In genomic region chr14:48472179-48472578, GRCm38 (mm10) we compare ENCODE assay signal across 18 mouse cellular contexts. TPM values are rescaled to one million over a fixed set of nuclear protein-coding genes. Genes with fewer than 3 reads are reported as not detected.
DNase-seq lines count a peak whose midpoint lies in the region; ATAC-seq and TF ChIP-seq lines count a peak whose summit lies in the region.
"Had no signal": no experiment of that assay in that cellular context is flagged by ENCODE, and none has a peak within 500 bp of the region (broad histone marks: within the 10 kb centered on the region; RNA-seq: fewer than 3 reads in every experiment).

No protein-coding gene starts in this region.

- no peaks in the 10 kb centered on the region for H3K27me3 ChIP-seq in forebrain, embryonic 14.5 days (replicated peaks; ENCODE audit: control insufficient read depth, insufficient read depth, low read length)
- H3K27me3 ChIP-seq in forebrain, embryonic 12.5 days = no peaks in the 10 kb centered on the region
- H3K27me3 ChIP-seq: CH12.LX; intestine, embryonic 15.5 days; liver, embryonic 13.5 days; midbrain, embryonic 12.5 days had no signal

- no peak for ATAC-seq in forebrain, embryonic 14.5 days
- ATAC-seq in forebrain, embryonic 12.5 days (ENCODE audit: low FRiP score) = no peak
- ATAC-seq: activated CD4-positive, CD25-positive, alpha-beta regulatory T cell, adult 4 months; intestine, embryonic 15.5 days had no signal

- no peaks in the 10 kb centered on the region for H3K9me3 ChIP-seq in forebrain, embryonic 14.5 days (replicated peaks; ENCODE audit: control insufficient read depth, low read length)
- H3K9me3 ChIP-seq in forebrain, embryonic 12.5 days = no peaks in the 10 kb centered on the region
- H3K9me3 ChIP-seq: hindbrain, embryonic 10.5 days; intestine, embryonic 15.5 days; liver, embryonic 13.5 days; midbrain, embryonic 12.5 days had no signal

- intact Hi-C loops in heart, postnatal 36 days (cut with DNase I) = no loop called here

- no peak overlapping the region for H3K9ac ChIP-seq in forebrain, embryonic 14.5 days (ENCODE audit: low read length)
- no peak overlapping the region for H3K9ac ChIP-seq in forebrain, embryonic 12.5 days
- H3K9ac ChIP-seq: intestine, embryonic 15.5 days; liver, embryonic 13.5 days; midbrain, embryonic 12.5 days had no signal

- no peak for TF ChIP-seq CTCF in layer of hippocampus, adult 2 months (conservative IDR thresholded peaks at IDR 0.05)

- no peak overlapping the region for H3K4me3 ChIP-seq in forebrain, embryonic 14.5 days (ENCODE audit: low read depth, low read length)
- H3K4me3 ChIP-seq in forebrain, embryonic 12.5 days (replicated peaks) = no peak overlapping the region
- no peak overlapping the region; the same call in 1 of the 2 replicates for H3K4me3 ChIP-seq in layer of hippocampus, adult 2 months
- H3K4me3 ChIP-seq: erythroblast, embryonic 14.5 days; hindbrain, embryonic 10.5 days; intestine, embryonic 15.5 days; liver, embryonic 13.5 days; midbrain, embryonic 12.5 days had no signal

- DNase-seq in forebrain, embryonic 14.5 days (ENCODE audit: low spot score) = peak; percentile 31
- DNase-seq in layer of hippocampus, adult 2 months (ENCODE audit: low spot score in 2 of 2) = peak; percentile 72 to 85
- DNase-seq in left cerebral cortex, adult 8-10 months (ENCODE audit: low spot score in 2 of 2) = peak; percentile 32 to 76
- peak; percentile 66 for DNase-seq in right cerebral cortex, postnatal 14 days
- DNase-seq in kidney, postnatal 14 days = no peak
- no peak for DNase-seq in heart, postnatal 36 days
- no peak for DNase-seq in kidney, adult 8-10 months
- DNase-seq: cerebellum, adult 2 months; embryo, embryonic 11 days; liver, embryonic 13.5 days had no signal

- peaks cover 6% of the 10 kb centered on the region; the same call in 1 of the 2 replicates for H3K36me3 ChIP-seq in forebrain, embryonic 14.5 days (ENCODE audit: control insufficient read depth, insufficient read depth, low read length)
- 0 out of 2 replicates have a peak, but pooled peaks cover 5% of the 10 kb centered on the region for H3K36me3 ChIP-seq in forebrain, embryonic 12.5 days (replicated peaks)
- H3K36me3 ChIP-seq: intestine, embryonic 15.5 days; midbrain, embryonic 12.5 days had no signal

- 80% methylated on average over 9 of the region's 9 CpGs for WGBS in forebrain, embryonic 14.5 days
- WGBS in forebrain, embryonic 12.5 days = 89% methylated on average over 9 of the region's 9 CpGs

- H3K4me1 ChIP-seq in forebrain, embryonic 14.5 days (ENCODE audit: control insufficient read depth, insufficient read depth, low read length) = no peaks in the 10 kb centered on the region
- H3K4me1 ChIP-seq in forebrain, embryonic 12.5 days = 0 out of 2 replicates have a peak, but pooled peaks cover 6% of the 10 kb centered on the region

- H3K27ac ChIP-seq in forebrain, embryonic 14.5 days (ENCODE audit: low read depth, low read length) = no peak overlapping the region
- no peak overlapping the region for H3K27ac ChIP-seq in forebrain, embryonic 12.5 days
- peak overlapping the region; percentile 72 for H3K27ac ChIP-seq in layer of hippocampus, adult 2 months
- H3K27ac ChIP-seq: hindbrain, embryonic 10.5 days; intestine, embryonic 15.5 days; liver, embryonic 13.5 days; midbrain, embryonic 12.5 days had no signal

- H3K4me2 ChIP-seq in forebrain, embryonic 14.5 days (ENCODE audit: low read length) = no peak overlapping the region
- no peak overlapping the region for H3K4me2 ChIP-seq in forebrain, embryonic 12.5 days
- H3K4me2 ChIP-seq: heart, embryonic 11.5 days; intestine, embryonic 15.5 days; liver, embryonic 13.5 days; midbrain, embryonic 12.5 days had no signal

RNA-seq across cellular contexts. Expression of gene Tmem260, which starts 26.3 kb away (rescaled TPM):
- 14.2 and 18.8 TPM in 2 replicates for polyA plus RNA-seq in forebrain, embryonic 14.5 days (2014; fragmentation: Nextera tagmentation; extraction: Ambion mirVana)
- 24.7 and 26.2 TPM in 2 replicates for polyA plus RNA-seq in forebrain, embryonic 12.5 days (2016; fragmentation: Nextera tagmentation; extraction: Ambion mirVana)
- total RNA-seq in layer of hippocampus, adult 2 months (2021) = 10 to 100 TPM; 24.7 to 27.3 TPM
- total RNA-seq in left cerebral cortex, adult 8-10 months (2022) = 10 to 100 TPM; 22.3 to 25.7 (median 24.9) TPM
- 1 to 10 TPM; 9.0 to 9.4 TPM for total RNA-seq in heart, postnatal 36 days (2021)

Comparison
In these comparisons a context has a peak if more than half of its experiments do, and no peak if none do; other contexts are left out.
1. DNase-seq: peak in forebrain, embryonic 14.5 days (single experiment), layer of hippocampus, adult 2 months (2 of 2), left cerebral cortex, adult 8-10 months (2 of 2) and right cerebral cortex, postnatal 14 days (single experiment); none in kidney, postnatal 14 days (single experiment), heart, postnatal 36 days (0 of 2) and kidney, adult 8-10 months (0 of 2).